Mouse (Mus musculus) frontal cortex, adult (tissue): ENCODE measurements at regions not wholly inside any gene's neighbourhood (a gene's known extent, or its start where the extent isn't known, plus 50 kb on each side); places are given as distances from the start of the nearest gene placed in this dataset.

Experiments
- ATAC-seq: cut with Nextera tagmentation; 2 replicates; pipeline ENCODE4 v1.9.2; 2017; ENCODE audit warnings: mild to moderate bottlenecking, moderate library complexity, mixed read lengths; ENCODE audit not compliant: low TSS enrichment

GRCm38 (mm10) chr7:71043128-71043527 is 308.2 kb downstream of the Gm10295 start:
- ATAC-seq: no peak

DNA sequence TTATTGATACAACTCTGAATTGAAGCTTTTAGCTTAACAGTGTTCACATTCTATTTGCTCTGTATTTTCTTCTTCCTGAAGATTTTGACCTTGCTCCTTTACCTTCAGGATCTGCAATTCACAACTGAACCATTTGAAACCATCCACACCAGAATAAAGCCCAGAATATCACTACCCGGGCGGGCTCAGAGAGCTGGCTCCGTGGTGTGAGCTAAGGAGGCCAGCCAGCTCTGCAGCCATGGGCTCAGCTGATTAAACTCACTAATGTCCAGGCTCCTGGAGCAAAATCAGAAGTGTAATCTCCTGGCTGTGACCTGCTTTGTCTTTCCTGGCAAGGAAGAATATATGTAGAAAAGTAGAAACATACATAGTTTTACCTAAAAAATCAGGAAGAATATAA is 309.9 kb downstream of the Gm10295 start:
- no peak for ATAC-seq

- ATAC-seq: no peak
These were observed 310.4 kb downstream of the Gm10295 start for GRCm38 (mm10) chr7:71040846-71041245.

DNA sequence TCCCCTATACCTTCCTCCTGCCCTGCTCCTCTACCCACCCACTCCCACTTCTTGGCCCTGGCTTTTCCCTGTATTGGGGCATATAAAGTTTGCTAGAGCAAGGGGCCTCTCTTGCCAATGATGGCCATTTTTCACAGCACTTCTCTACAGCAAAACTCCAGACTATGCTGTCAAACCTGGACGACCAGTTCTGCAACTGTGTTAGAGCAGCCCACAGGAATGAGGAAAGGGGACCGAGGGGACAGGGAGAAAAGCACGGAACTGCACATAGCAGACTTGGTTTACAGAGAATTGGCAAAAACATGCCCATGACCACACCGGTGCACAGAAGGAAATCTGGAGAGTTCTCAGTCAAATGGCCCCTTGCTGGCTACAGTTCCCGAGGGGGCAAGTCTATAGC is 312.7 kb downstream of the Gm10295 start:
- no peak for ATAC-seq

DNA sequence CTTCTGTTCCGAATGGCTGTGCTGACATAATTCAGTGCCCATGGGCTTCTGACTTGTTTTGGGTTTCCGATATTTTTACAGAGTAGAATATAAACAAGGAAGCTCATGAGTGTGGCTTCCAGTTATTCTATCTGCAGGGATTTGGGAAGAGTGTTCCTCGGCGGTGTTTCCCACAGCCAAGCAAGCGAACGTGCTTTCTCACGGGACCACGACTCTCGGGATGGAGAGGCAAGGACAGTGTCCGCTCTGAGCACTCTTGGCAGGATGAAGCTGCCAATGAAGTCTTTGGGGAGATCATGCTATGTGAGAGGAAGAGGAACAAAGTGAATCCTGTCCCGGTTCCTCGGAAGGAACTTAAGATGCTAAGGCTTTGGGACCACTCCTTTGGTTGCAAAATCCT is 318.2 kb downstream of the Gm10295 start:
- no peak for ATAC-seq

DNA sequence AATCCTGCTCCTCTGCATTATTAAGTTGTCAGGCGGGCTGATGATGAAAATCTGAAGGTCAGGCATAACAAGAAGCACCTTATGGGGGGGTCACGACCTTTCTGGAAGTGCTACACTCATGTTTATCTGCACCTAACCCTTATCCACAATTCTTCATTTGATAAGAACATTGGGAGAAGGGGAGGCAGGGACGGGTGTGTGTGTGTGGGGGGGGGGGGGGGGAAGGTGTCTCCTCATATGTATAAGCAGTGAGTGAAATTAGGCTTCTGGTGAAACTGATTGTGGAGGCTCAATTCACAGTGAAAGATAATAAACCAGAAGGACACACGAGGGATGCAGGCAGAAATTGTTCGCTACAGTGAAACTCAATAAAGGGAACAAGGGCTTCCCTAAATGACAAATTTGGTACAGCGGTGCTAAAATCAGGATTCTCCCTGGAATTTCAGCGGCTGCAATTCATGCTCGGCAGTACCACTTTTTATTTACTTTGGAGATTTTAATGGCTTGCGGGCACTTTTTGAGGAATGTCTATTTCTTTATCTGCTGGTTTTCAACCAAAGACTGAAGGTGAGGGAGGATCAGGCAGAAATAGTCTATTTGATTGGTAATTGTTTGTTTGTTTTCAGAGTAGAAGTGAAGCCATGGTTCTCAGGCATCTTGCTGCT is 327.2 kb downstream of the Gm10295 start:
- no peak for ATAC-seq

- ATAC-seq: no peak
These were observed 327.9 kb downstream of the Gm10295 start for GRCm38 (mm10) chr7:71023253-71023945.
